Mouse (Mus musculus) midbrain, embryonic 13.5 days (tissue): ENCODE data around the gene Gng10. TPM values are rescaled to one million over a fixed set of nuclear protein-coding genes. Genes with fewer than 3 reads are reported as not detected.

ENCODE experiments used
- ATAC-seq: fragments of 200-750 bp; cut with Nextera tagmentation; 2 replicates; pipeline ENCODE4 v1.8.0; 2017; ENCODE audit warnings: mild to moderate bottlenecking, moderate TSS enrichment, moderate library complexity
- H3K27ac ChIP-seq: fragments of 300-500 bp; sonication (generic); 2 replicates; pipeline ENCODE4 v1.5.1; 2015; ENCODE audit warnings: inconsistent platforms, mild to moderate bottlenecking, moderate library complexity
- H3K27me3 ChIP-seq: fragments of 300-500 bp; sonication (generic); 2 replicates; pipeline ENCODE4 v1.6.1; 2015; ENCODE audit warnings: mild to moderate bottlenecking, inconsistent platforms
- H3K36me3 ChIP-seq: fragments of 300-500 bp; sonication (generic); 2 replicates; pipeline ENCODE4 v1.6.1; 2015; ENCODE audit warnings: mild to moderate bottlenecking, inconsistent platforms
- H3K4me1 ChIP-seq: fragments of 300-500 bp; sonication (generic); replicated peaks from 2 replicates; pipeline ENCODE4 v1.6.1; 2015; ENCODE audit warnings: inconsistent platforms
- H3K4me2 ChIP-seq: fragments of 300-500 bp; sonication (generic); replicated peaks from 2 replicates; pipeline ENCODE4 v1.6.1; 2015; ENCODE audit warnings: moderate library complexity, mild to moderate bottlenecking, inconsistent platforms
- H3K4me3 ChIP-seq: fragments of 300-500 bp; sonication (generic); replicated peaks from 2 replicates; pipeline ENCODE4 v1.5.1; 2015; ENCODE audit warnings: mild to moderate bottlenecking, inconsistent platforms
- H3K9ac ChIP-seq: fragments of 300-500 bp; sonication (generic); replicated peaks from 2 replicates; pipeline ENCODE4 v1.6.1; 2015; ENCODE audit warnings: mild to moderate bottlenecking, inconsistent platforms
- H3K9me3 ChIP-seq: fragments of 300-500 bp; sonication (generic); 2 replicates; pipeline ENCODE4 v1.6.1; 2016; ENCODE audit warnings: mild to moderate bottlenecking, inconsistent platforms
- WGBS: fragments of 180-500 bp; shearing (Covaris S2); methylation state at CpG from one replicate; pipeline ENCODE4 v1.1.7; 2015; 5-methylcytosine and 5-hydroxymethylcytosine counted together
- polyA plus RNA-seq: library from polyadenylated mRNA; unstranded; fragments of >200 nt; fragmentation: Nextera tagmentation; extraction: Ambion mirVana; gene quantifications from 2 replicates; pipeline ENCODE4 v1.2.1, GENCODE M21; 2015

The Gng10 gene
- polyA plus RNA-seq, 1 experiment from 2014 or later: 123 TPM

DNA sequence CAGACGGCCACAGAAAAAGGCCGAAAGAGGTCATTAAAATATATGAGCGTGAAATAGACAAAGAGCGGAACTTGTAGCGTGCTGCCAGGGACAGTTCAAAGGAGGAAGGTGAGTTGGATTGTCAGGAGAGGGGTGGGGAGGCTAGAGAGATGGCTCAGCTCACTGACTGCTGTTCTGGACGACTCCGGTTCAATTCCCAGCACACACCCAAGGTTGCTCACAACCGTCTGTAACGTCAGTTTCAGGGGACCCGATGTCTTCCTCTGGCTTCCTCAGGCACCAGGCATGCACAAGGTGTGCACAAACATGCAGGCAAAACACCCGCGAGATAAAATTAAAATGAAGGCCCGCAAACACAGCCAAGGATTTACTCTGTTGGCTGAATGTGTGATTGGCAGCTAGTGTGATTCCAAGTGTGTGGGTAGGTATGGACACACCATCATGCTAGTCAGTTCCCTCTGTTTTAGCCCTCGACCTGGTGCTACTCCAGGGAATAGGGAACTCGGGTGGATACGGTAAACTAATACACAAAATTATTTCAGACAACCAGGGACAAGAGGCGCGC, 980 bp downstream of the Gng10 start:
- H3K4me1 ChIP-seq: peaks cover 11% of the 10 kb centered on the region; the same call in 1 of the 2 replicates
- H3K27me3 ChIP-seq: no peaks in the 10 kb centered on the region
- H3K9me3 ChIP-seq: no peaks in the 10 kb centered on the region; the same call in 1 of the 2 replicates
- peak overlapping the region; percentile 90 for H3K9ac ChIP-seq
- peak overlapping the region; percentile 74 for H3K4me3 ChIP-seq
- H3K27ac ChIP-seq: peak overlapping the region; percentile 95
- 60% methylated on average over 18 of the region's 18 CpGs for WGBS
- peak overlapping the region; percentile 63 for H3K4me2 ChIP-seq
- peak; percentile 50 for ATAC-seq
- H3K36me3 ChIP-seq: peaks cover 13% of the 10 kb centered on the region

DNA sequence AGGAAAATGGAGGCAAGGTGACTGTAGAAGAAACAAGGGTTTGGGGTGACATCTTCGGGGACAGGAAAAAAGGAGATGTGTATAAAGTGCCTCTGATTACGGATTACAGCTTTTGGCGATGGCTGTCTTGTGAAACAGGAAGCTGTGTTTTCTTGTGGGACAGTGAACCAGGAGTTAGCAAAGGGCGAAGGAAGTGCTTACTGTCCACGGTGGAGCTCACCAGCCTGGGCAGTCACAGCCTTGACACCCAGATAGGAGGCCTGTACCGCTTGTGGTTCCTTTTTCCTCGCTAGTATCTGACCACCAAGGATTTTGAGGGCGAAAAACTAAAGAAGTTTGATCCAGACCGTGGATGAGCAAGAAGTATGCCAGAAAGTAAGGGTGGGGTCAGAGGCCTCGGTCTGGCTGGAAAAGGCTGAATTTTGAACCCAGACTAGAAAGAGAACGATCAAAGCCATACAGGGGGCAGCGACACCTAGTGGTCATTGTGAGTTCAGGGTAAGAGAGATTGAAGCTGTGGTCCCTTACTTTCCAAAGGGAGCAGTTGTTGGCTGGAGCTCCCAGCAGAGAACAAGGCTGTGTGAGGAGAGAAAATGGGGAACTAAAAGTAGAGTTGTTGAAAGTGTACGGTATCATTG, 1.7 kb downstream of the Gng10 start:
- H3K9me3 ChIP-seq: no peaks in the 10 kb centered on the region; the same call in 1 of the 2 replicates
- no peak for ATAC-seq
- H3K4me3 ChIP-seq: no peak overlapping the region; the same call in 1 of the 2 replicates
- peaks cover 13% of the 10 kb centered on the region for H3K36me3 ChIP-seq
- no peak overlapping the region for H3K27ac ChIP-seq
- no peaks in the 10 kb centered on the region for H3K27me3 ChIP-seq
- peak overlapping the region; percentile 63; the same call in 1 of the 2 replicates for H3K4me2 ChIP-seq
- WGBS: 50% methylated on average over 13 of the region's 13 CpGs
- H3K4me1 ChIP-seq: peaks cover 11% of the 10 kb centered on the region; the same call in 1 of the 2 replicates
- no peak overlapping the region for H3K9ac ChIP-seq

DNA sequence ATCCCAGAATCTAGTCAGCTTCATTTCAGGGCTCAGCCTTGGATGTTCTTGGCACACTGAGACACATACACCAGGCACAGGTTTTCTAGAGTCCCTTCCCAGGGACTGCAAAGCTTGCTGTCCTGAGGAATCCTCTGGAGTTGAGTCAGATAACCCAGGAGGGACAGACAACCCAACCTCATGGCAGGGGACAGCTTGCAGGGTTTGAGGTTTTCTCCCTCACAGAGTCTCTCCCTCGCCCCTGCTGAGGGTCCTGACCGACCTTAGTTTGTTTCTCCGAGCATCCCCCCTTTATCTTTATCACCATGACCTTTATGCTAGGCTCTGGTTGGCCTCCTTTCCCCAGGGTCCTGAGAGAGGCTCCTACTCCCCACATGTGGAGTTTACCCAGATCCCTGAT, 2.6 kb downstream of the Gng10 start:
- no peak overlapping the region for H3K9ac ChIP-seq
- H3K4me2 ChIP-seq: no peak overlapping the region
- H3K4me1 ChIP-seq: peaks cover 11% of the 10 kb centered on the region; the same call in 1 of the 2 replicates
- H3K4me3 ChIP-seq: no peak overlapping the region
- H3K9me3 ChIP-seq: no peaks in the 10 kb centered on the region; the same call in 1 of the 2 replicates
- no peak for ATAC-seq
- H3K36me3 ChIP-seq: peaks cover 19% of the 10 kb centered on the region
- 73% methylated on average over 3 of the region's 3 CpGs for WGBS
- no peak overlapping the region for H3K27ac ChIP-seq
- no peaks in the 10 kb centered on the region for H3K27me3 ChIP-seq

DNA sequence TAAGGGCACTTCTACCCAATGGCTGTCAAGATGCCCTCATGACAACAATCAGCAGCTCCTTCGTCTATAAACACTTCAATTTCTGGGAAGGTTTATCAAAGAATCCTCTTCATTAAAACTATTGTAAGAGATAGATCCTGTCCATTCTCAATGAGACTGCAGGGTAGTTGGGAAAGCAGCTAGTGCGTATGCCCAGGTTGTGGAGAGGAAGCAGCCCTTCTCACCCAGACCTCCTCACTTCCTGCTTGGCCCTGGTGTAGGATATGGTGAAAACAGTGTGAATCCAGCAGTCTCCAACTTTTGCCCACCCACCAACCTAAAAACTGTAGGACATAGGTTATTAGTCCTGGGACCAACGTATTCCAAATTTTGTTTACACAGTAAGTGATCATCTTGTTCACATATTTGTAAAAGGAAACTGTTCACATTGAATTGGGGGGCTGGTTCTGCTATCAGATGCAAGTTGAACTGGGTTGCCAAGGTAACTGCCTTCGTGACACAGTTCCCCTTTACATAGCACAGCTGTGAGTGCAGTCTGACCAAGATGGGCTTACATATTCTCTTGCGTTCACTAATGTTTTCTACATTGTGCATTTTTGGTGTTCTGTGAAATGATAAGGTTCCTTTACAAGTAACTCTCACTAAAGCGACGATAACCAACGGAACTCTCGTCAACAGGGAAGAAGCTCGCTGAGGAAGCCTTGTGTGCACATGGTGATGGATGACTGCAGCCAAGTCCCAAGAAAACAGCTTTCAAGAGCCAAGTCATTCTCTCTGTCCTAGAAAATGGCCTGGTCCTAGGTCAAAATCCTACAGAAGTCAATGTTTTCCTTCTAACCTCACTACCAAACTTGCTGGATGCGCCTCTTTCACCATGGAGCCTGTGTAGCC, 5.8 kb downstream of the Gng10 start:
- Histone ChIP-seq H3K9ac (no peak overlapping the region), H3K36me3 (peaks cover 25% of the 10 kb centered on the region), H3K4me2 (no peak overlapping the region), H3K4me1 (peaks cover 8% of the 10 kb centered on the region; the same call in 1 of the 2 replicates), H3K4me3 (no peak overlapping the region), H3K27me3 (no peaks in the 10 kb centered on the region), H3K27ac (no peak overlapping the region), H3K9me3 (no peaks in the 10 kb centered on the region)
- WGBS: 90% methylated on average over 11 of the region's 11 CpGs
- ATAC-seq: no peak

DNA sequence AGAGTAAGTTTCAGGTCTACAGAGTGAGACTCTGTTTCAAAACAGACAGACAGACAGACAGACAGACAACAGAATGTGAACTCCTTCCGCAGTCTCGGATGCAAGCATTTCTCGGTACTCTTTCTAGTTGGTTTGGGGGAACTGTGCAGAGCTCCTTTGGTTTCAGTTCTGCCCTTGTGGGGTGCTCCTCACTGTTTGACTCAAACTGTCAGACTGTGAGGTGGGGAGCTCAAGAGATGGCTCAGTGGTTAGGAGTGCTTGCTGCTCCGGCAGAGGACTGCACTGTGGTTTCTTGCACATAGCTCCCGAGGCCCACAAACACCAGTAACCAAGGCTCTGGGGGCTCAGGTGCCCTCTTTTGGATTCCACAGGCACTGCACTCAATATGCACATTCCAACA, 8.2 kb downstream of the Gng10 start:
- 93% methylated on average over 5 of the region's 5 CpGs for WGBS
- no peak for ATAC-seq
- H3K4me3 ChIP-seq: no peak overlapping the region

GRCm38 (mm10) chr4:59043891-59044290, 9.0 kb downstream of the Gng10 start:
- no peak overlapping the region for H3K9ac ChIP-seq
- 87% methylated on average over 6 of the region's 6 CpGs for WGBS
- no peak for ATAC-seq

More for the DNA sequence above, 8.2 kb downstream of the Gng10 start:
- Histone ChIP-seq H3K36me3 (peaks cover 25% of the 10 kb centered on the region), H3K4me1 (no peaks in the 10 kb centered on the region; the same call in 1 of the 2 replicates), H3K9me3 (no peaks in the 10 kb centered on the region), H3K4me2 (no peak overlapping the region), H3K27me3 (no peaks in the 10 kb centered on the region), H3K9ac (no peak overlapping the region), H3K27ac (no peak overlapping the region)

GRCm38 (mm10) chr4:59047222-59047621, 12.3 kb downstream of the Gng10 start:
- WGBS: 32% methylated on average over 3 of the region's 3 CpGs
- Histone ChIP-seq H3K36me3 (peaks cover 7% of the 10 kb centered on the region), H3K4me3 (no peak overlapping the region), H3K9me3 (no peaks in the 10 kb centered on the region), H3K4me2 (no peak overlapping the region), H3K27ac (no peak overlapping the region), H3K9ac (no peak overlapping the region), H3K4me1 (no peaks in the 10 kb centered on the region; the same call in 1 of the 2 replicates), H3K27me3 (no peaks in the 10 kb centered on the region)
- ATAC-seq: no peak

More at GRCm38 (mm10) chr4:59043891-59044290, 9.0 kb downstream of the Gng10 start:
- Histone ChIP-seq H3K4me3 (no peak overlapping the region), H3K9me3 (no peaks in the 10 kb centered on the region), H3K36me3 (peaks cover 25% of the 10 kb centered on the region), H3K4me1 (no peaks in the 10 kb centered on the region; the same call in 1 of the 2 replicates), H3K27me3 (no peaks in the 10 kb centered on the region), H3K4me2 (no peak overlapping the region), H3K27ac (no peak overlapping the region)

DNA sequence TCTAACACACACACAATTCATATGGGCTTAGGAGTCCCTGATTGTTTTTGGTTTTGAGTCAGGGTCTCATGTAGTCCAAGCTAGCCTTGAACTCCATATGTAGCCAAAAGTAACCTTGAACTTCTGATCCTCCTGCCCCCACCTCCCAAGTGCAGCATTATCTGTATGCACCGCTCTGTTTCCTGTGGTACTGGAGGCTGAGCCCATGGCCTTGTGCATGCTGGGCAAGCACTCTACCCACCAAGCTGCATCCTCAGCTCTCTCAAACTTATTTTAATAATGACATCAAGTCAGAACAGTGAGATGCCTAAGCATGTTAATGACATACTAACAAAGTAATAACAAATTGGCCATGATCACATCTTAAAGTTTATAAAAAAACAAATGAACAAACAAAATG, 16.2 kb downstream of the Gng10 start:
- Histone ChIP-seq H3K36me3 (no peaks in the 10 kb centered on the region), H3K4me2 (no peak overlapping the region), H3K9ac (no peak overlapping the region), H3K27ac (no peak overlapping the region), H3K4me3 (no peak overlapping the region), H3K9me3 (no peaks in the 10 kb centered on the region), H3K27me3 (no peaks in the 10 kb centered on the region), H3K4me1 (no peaks in the 10 kb centered on the region; the same call in 1 of the 2 replicates)
- WGBS: 94% methylated on average over 1 of the region's 1 CpGs
- ATAC-seq: no peak

- 90% methylated on average over 3 of the region's 3 CpGs for WGBS
- H3K27ac ChIP-seq: no peak overlapping the region
- H3K27me3 ChIP-seq: no peaks in the 10 kb centered on the region
- no peaks in the 10 kb centered on the region for H3K9me3 ChIP-seq
- H3K9ac ChIP-seq: no peak overlapping the region
- no peaks in the 10 kb centered on the region for H3K4me1 ChIP-seq
- ATAC-seq: no peak
- no peak overlapping the region for H3K4me2 ChIP-seq
- H3K4me3 ChIP-seq: no peak overlapping the region
- H3K36me3 ChIP-seq: no peaks in the 10 kb centered on the region
These were observed 23.0 kb downstream of the Gng10 start for GRCm38 (mm10) chr4:59057929-59058328.

DNA sequence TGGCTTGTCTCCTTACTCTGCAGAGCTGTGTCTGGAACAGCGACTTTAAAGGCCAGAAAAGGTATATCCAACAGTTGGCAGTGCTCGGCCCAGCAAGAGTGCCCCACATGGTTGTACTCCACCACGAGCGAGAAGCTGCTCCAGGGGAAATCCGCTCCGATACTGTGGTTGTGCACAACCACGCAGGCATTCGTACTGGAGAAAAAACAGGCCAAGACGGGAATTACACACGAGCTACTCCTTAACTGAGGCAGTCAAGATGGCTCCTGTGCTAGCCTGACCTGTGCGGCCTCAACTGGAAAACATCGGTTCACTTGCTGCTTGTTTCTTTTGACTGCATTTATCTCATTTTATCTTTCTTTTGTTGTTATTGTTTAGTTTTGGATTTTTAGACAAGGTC, 27.6 kb downstream of the Gng10 start:
- ATAC-seq: no peak
- Histone ChIP-seq H3K27me3 (no peaks in the 10 kb centered on the region), H3K4me1 (no peaks in the 10 kb centered on the region), H3K4me3 (no peak overlapping the region), H3K4me2 (no peak overlapping the region), H3K9ac (no peak overlapping the region), H3K27ac (no peak overlapping the region), H3K36me3 (no peaks in the 10 kb centered on the region), H3K9me3 (no peaks in the 10 kb centered on the region)
- WGBS: 72% methylated on average over 12 of the region's 12 CpGs

- WGBS: 35% methylated on average over 3 of the region's 3 CpGs
These were observed 34.4 kb downstream of the Gng10 start for GRCm38 (mm10) chr4:59069276-59069675.

GRCm38 (mm10) chr4:59083430-59083829, 48.5 kb downstream of the Gng10 start:
- no peak overlapping the region for H3K4me3 ChIP-seq
- no peak overlapping the region for H3K4me2 ChIP-seq
- H3K36me3 ChIP-seq: no peaks in the 10 kb centered on the region
- no peak overlapping the region for H3K9ac ChIP-seq
- no peaks in the 10 kb centered on the region for H3K9me3 ChIP-seq
- H3K27me3 ChIP-seq: no peaks in the 10 kb centered on the region
- no peak for ATAC-seq
- H3K27ac ChIP-seq: no peak overlapping the region
- no peaks in the 10 kb centered on the region for H3K4me1 ChIP-seq
- WGBS: 78% methylated on average over 2 of the region's 2 CpGs

More at GRCm38 (mm10) chr4:59069276-59069675, 34.4 kb downstream of the Gng10 start:
- no peak overlapping the region for H3K27ac ChIP-seq
- H3K4me3 ChIP-seq: no peak overlapping the region
- H3K9me3 ChIP-seq: no peaks in the 10 kb centered on the region
- ATAC-seq: no peak
- no peak overlapping the region for H3K9ac ChIP-seq
- no peaks in the 10 kb centered on the region for H3K4me1 ChIP-seq
- H3K27me3 ChIP-seq: no peaks in the 10 kb centered on the region
- H3K36me3 ChIP-seq: no peaks in the 10 kb centered on the region
- no peak overlapping the region for H3K4me2 ChIP-seq
